Mouse (Mus musculus) cerebellum, adult 2 months (tissue): ENCODE measurements at regions not wholly inside any gene's neighbourhood (a gene's known extent, or its start where the extent isn't known, plus 50 kb on each side); places are given as distances from the start of the nearest gene placed in this dataset.

Experiments used
- CTCF ChIP-seq: fragments of 200-500 bp; IDR thresholded peaks from 2 replicates; pipeline ENCODE4 v1.5.1; 2011; ENCODE audit warnings: low read depth, mild to moderate bottlenecking, control low read depth, low read length, moderate library complexity, borderline replicate concordance; ENCODE audit not compliant: insufficient read depth
- POLR2A ChIP-seq: fragments of 200-500 bp; IDR thresholded peaks from 2 replicates; pipeline ENCODE4 v1.6.1; 2011; ENCODE audit warnings: low read length, control low read depth, borderline replicate concordance; ENCODE audit not compliant: insufficient read depth

DNA sequence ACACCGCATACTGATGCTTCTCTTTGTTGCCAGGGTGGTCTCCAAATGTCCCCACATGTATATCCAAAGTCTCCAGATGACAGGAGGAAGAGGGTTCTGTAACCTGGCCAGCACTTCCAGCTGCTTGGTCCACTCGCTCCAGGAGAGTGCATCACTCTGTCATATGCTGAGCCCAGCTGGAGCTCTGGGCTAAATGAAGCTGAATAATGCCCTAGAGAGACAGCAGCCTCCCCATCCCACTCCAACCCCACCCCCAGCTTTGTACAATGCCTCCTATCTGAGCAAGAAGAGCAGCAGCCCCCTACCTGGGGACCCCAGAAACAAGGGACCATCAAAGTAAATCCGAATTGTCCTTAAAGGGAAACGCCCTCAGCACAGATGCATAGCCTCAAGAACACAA, 219.0 kb upstream of the Pabpc6 start:
- TF ChIP-seq POLR2A (no peak), CTCF (no peak)
